Mouse (Mus musculus): ENCODE data around the gene Gm11564. TPM values are rescaled to one million over a fixed set of nuclear protein-coding genes. Genes with fewer than 3 reads are reported as not detected.

The Gm11564 gene
- polyA plus RNA-seq, 1 experiment from 2014 or later, result not detected

Other genes starting within 250 kb of the Gm11564 start
- gene Krtap3-1, start 249.0 kb downstream of the Gm11564 start, polyA plus RNA-seq (2014; fragmentation: Nextera tagmentation; extraction: Ambion mirVana), result not detected in 2 replicates
- not detected in 2 replicates for gene Krtap1-5, start 234.7 kb downstream of the Gm11564 start, polyA plus RNA-seq (2014; fragmentation: Nextera tagmentation; extraction: Ambion mirVana)
- gene Krtap1-4, start 232.0 kb downstream of the Gm11564 start, polyA plus RNA-seq (2014; fragmentation: Nextera tagmentation; extraction: Ambion mirVana), result not detected in 2 replicates
- gene Krtap1-3, start 224.3 kb downstream of the Gm11564 start, polyA plus RNA-seq (2014; fragmentation: Nextera tagmentation; extraction: Ambion mirVana), result not detected in 2 replicates
- gene Krtap9-3, start 217.6 kb downstream of the Gm11564 start, polyA plus RNA-seq (2014; fragmentation: Nextera tagmentation; extraction: Ambion mirVana), result not detected in 2 replicates
- not detected in 2 replicates for gene Gm11938, start 212.4 kb downstream of the Gm11564 start, polyA plus RNA-seq (2014; fragmentation: Nextera tagmentation; extraction: Ambion mirVana)
- not detected in 2 replicates for gene Gm11937, start 205.5 kb downstream of the Gm11564 start, polyA plus RNA-seq (2014; fragmentation: Nextera tagmentation; extraction: Ambion mirVana)
- gene Krtap2-4, start 200.8 kb downstream of the Gm11564 start, polyA plus RNA-seq (2014; fragmentation: Nextera tagmentation; extraction: Ambion mirVana), result not detected in 2 replicates
- gene Gm11562, start 195.2 kb downstream of the Gm11564 start, polyA plus RNA-seq (2014; fragmentation: Nextera tagmentation; extraction: Ambion mirVana), result not detected in 2 replicates
- gene Krtap4-1, start 187.4 kb downstream of the Gm11564 start, polyA plus RNA-seq (2014; fragmentation: Nextera tagmentation; extraction: Ambion mirVana), result not detected in 2 replicates
- not detected in 2 replicates for gene Krtap4-2, start 180.6 kb downstream of the Gm11564 start, polyA plus RNA-seq (2014; fragmentation: Nextera tagmentation; extraction: Ambion mirVana)
- gene Krtap4-7, start 171.6 kb downstream of the Gm11564 start, polyA plus RNA-seq (2014; fragmentation: Nextera tagmentation; extraction: Ambion mirVana), result not detected in 2 replicates
- not detected in 2 replicates for gene Gm11555, start 165.4 kb downstream of the Gm11564 start, polyA plus RNA-seq (2014; fragmentation: Nextera tagmentation; extraction: Ambion mirVana)
- gene Gm11563, start 156.7 kb downstream of the Gm11564 start, polyA plus RNA-seq (2014; fragmentation: Nextera tagmentation; extraction: Ambion mirVana), result not detected in 2 replicates
- not detected in 2 replicates for gene Krtap4-6, start 149.7 kb downstream of the Gm11564 start, polyA plus RNA-seq (2014; fragmentation: Nextera tagmentation; extraction: Ambion mirVana)
- gene Gm14190, start 124.9 kb downstream of the Gm11564 start, polyA plus RNA-seq (2014; fragmentation: Nextera tagmentation; extraction: Ambion mirVana), result not detected in 2 replicates
- gene Gm14180, start 81.4 kb downstream of the Gm11564 start, polyA plus RNA-seq (2014; fragmentation: Nextera tagmentation; extraction: Ambion mirVana), result not detected in 2 replicates
- not detected in 2 replicates for gene Gm11595, start 42.8 kb downstream of the Gm11564 start, polyA plus RNA-seq (2014; fragmentation: Nextera tagmentation; extraction: Ambion mirVana)
- not detected in 2 replicates for gene Krtap4-8, start 35.0 kb downstream of the Gm11564 start, polyA plus RNA-seq (2014; fragmentation: Nextera tagmentation; extraction: Ambion mirVana)
- gene Krtap4-9, start 30.5 kb downstream of the Gm11564 start, polyA plus RNA-seq (2014; fragmentation: Nextera tagmentation; extraction: Ambion mirVana), result not detected in 2 replicates
- not detected in 2 replicates for gene Gm11596, start 22.2 kb downstream of the Gm11564 start, polyA plus RNA-seq (2014; fragmentation: Nextera tagmentation; extraction: Ambion mirVana)
- not detected in 2 replicates for gene Gm11569, start 16.7 kb downstream of the Gm11564 start, polyA plus RNA-seq (2014; fragmentation: Nextera tagmentation; extraction: Ambion mirVana)
- not detected in 2 replicates for gene Gm11554, start 11.2 kb downstream of the Gm11564 start, polyA plus RNA-seq (2014; fragmentation: Nextera tagmentation; extraction: Ambion mirVana)
- gene Krtap4-13, start 5.8 kb downstream of the Gm11564 start, polyA plus RNA-seq (2014; fragmentation: Nextera tagmentation; extraction: Ambion mirVana), result not detected in 2 replicates
- gene 2300003K06Rik, start 22.4 kb upstream of the Gm11564 start, polyA plus RNA-seq (2014; fragmentation: Nextera tagmentation; extraction: Ambion mirVana), result not detected in 2 replicates
- gene Krtap4-16, start 35.9 kb upstream of the Gm11564 start, polyA plus RNA-seq (2014; fragmentation: Nextera tagmentation; extraction: Ambion mirVana), result not detected in 2 replicates
- not detected in 2 replicates for gene Gm11568, start 42.3 kb upstream of the Gm11564 start, polyA plus RNA-seq (2014; fragmentation: Nextera tagmentation; extraction: Ambion mirVana)
- gene Gm11559, start 48.8 kb upstream of the Gm11564 start, polyA plus RNA-seq (2014; fragmentation: Nextera tagmentation; extraction: Ambion mirVana), result not detected in 2 replicates
- gene Krtap9-1, start 57.7 kb upstream of the Gm11564 start, polyA plus RNA-seq (2014; fragmentation: Nextera tagmentation; extraction: Ambion mirVana), result not detected in 2 replicates
- gene Gm11567, start 63.5 kb upstream of the Gm11564 start, polyA plus RNA-seq (2014; fragmentation: Nextera tagmentation; extraction: Ambion mirVana), result not detected in 2 replicates
- not detected in 2 replicates for gene Krtap31-1, start 92.3 kb upstream of the Gm11564 start, polyA plus RNA-seq (2014; fragmentation: Nextera tagmentation; extraction: Ambion mirVana)
- gene Gm11565, start 99.1 kb upstream of the Gm11564 start, polyA plus RNA-seq (2014; fragmentation: Nextera tagmentation; extraction: Ambion mirVana), result not detected in 2 replicates
- not detected in 2 replicates for gene Krtap31-2, start 120.6 kb upstream of the Gm11564 start, polyA plus RNA-seq (2014; fragmentation: Nextera tagmentation; extraction: Ambion mirVana)
- gene Krtap9-5, start 132.8 kb upstream of the Gm11564 start, polyA plus RNA-seq (2014; fragmentation: Nextera tagmentation; extraction: Ambion mirVana), result not detected in 2 replicates
- gene Krtap29-1, start 163.4 kb upstream of the Gm11564 start, polyA plus RNA-seq (2014; fragmentation: Nextera tagmentation; extraction: Ambion mirVana), result not detected in 2 replicates
- gene Krtap16-1, start 170.9 kb upstream of the Gm11564 start, polyA plus RNA-seq (2014; fragmentation: Nextera tagmentation; extraction: Ambion mirVana), result 0.24 TPM in 1 of 2 replicates, not detected in the other
- gene Krtap17-1, start 178.3 kb upstream of the Gm11564 start, polyA plus RNA-seq (2014; fragmentation: Nextera tagmentation; extraction: Ambion mirVana), result 0.56 and 0.86 TPM in 2 replicates
- gene Krt33a, start 200.5 kb upstream of the Gm11564 start, polyA plus RNA-seq (2014; fragmentation: Nextera tagmentation; extraction: Ambion mirVana), result not detected in 2 replicates
- gene Krt33b, start 214.2 kb upstream of the Gm11564 start, polyA plus RNA-seq (2014; fragmentation: Nextera tagmentation; extraction: Ambion mirVana), result not detected in 2 replicates
- not detected in 2 replicates for gene Krt34, start 225.9 kb upstream of the Gm11564 start, polyA plus RNA-seq (2014; fragmentation: Nextera tagmentation; extraction: Ambion mirVana)
- not detected in 2 replicates for gene Krt31, start 234.9 kb upstream of the Gm11564 start, polyA plus RNA-seq (2014; fragmentation: Nextera tagmentation; extraction: Ambion mirVana)